Mouse (Mus musculus) stomach, adult 2 months (tissue): ENCODE measurements around the gene Ech1. TPM values are rescaled to one million over a fixed set of nuclear protein-coding genes. Genes with fewer than 3 reads are reported as not detected.

Source experiments
- polyA plus RNA-seq: library from polyadenylated mRNA; depleted of rRNA; stranded (reverse); fragments of >200 nt; gene quantifications from 2 replicates; pipeline ENCODE4 v1.2.3, GENCODE M21; 2012; rRNA removed

Ech1 gene
- 174 and 196 TPM in 2 replicates for polyA plus RNA-seq

GRCm38 (mm10) chr7:28824941-28825685, at the start of gene Ech1:
Gene Ech1, plus strand, starts transcription at chr7:28825217.

GRCm38 (mm10) chr7:28788307-28789195, 36.5 kb upstream of the Ech1 start, which contains the start of gene Rinl:
Gene Rinl, plus strand, starts transcription at chr7:28788969.

GRCm38 (mm10) chr7:28808221-28808941, 16.6 kb upstream of the Ech1 start, which contains the start of gene Hnrnpl:
Gene Hnrnpl, plus strand, starts transcription at chr7:28808541.

GRCm38 (mm10) chr7:28833723-28834347, 8.8 kb downstream of the Ech1 start, which contains the start of gene Lgals4:
Gene Lgals4, plus strand, starts transcription at chr7:28833854.

GRCm38 (mm10) chr7:28863540-28863939, 38.5 kb downstream of the Ech1 start, which contains the start of gene Lgals7:
Gene Lgals7, plus strand, starts transcription at chr7:28863853.

GRCm38 (mm10) chr7:28881199-28881598, 56.2 kb downstream of the Ech1 start, which contains the start of gene Capn12:
Gene Capn12, plus strand, starts transcription at chr7:28881422.

Other genes starting within 250 kb of the Ech1 start
- 45.2 and 47.7 TPM in 2 replicates for gene Samd4b, start 227.1 kb upstream of the Ech1 start, polyA plus RNA-seq
- gene Pak4, start 227.0 kb upstream of the Ech1 start, polyA plus RNA-seq, result 50.1 and 60.8 TPM in 2 replicates
- gene Acp7, start 193.9 kb upstream of the Ech1 start, polyA plus RNA-seq, result 10.0 and 30.7 TPM in 2 replicates
- gene Fbxo27, start 132.4 kb upstream of the Ech1 start, polyA plus RNA-seq, result 3.5 and 6.7 TPM in 2 replicates
- gene Fbxo17, start 108.4 kb upstream of the Ech1 start, polyA plus RNA-seq, result 1.9 and 3.6 TPM in 2 replicates
- 59.5 and 86.8 TPM in 2 replicates for gene Mrps12, start 83.4 kb upstream of the Ech1 start, polyA plus RNA-seq
- 16.3 and 17.0 TPM in 2 replicates for gene Sars2, start 83.2 kb upstream of the Ech1 start, polyA plus RNA-seq
- gene Ccer2, start 69.0 kb upstream of the Ech1 start, polyA plus RNA-seq, result not detected in 2 replicates
- 27.3 and 27.5 TPM in 2 replicates for gene Sirt2, start 58.5 kb upstream of the Ech1 start, polyA plus RNA-seq
- gene Nfkbib, start 57.7 kb upstream of the Ech1 start, polyA plus RNA-seq, result 37.7 and 47.8 TPM in 2 replicates
- gene Rinl, start 36.2 kb upstream of the Ech1 start, polyA plus RNA-seq, result 1.2 and 2.8 TPM in 2 replicates
- gene Hnrnpl, start 16.7 kb upstream of the Ech1 start, polyA plus RNA-seq, result 55.2 and 66.9 TPM in 2 replicates
- 260 and 273 TPM in 2 replicates for gene Lgals4, start 8.6 kb downstream of the Ech1 start, polyA plus RNA-seq
- 1,372 and 1,393 TPM in 2 replicates for gene Lgals7, start 38.6 kb downstream of the Ech1 start, polyA plus RNA-seq
- gene Capn12, start 56.2 kb downstream of the Ech1 start, polyA plus RNA-seq, result 1.5 and 3.3 TPM in 2 replicates
- 295 and 310 TPM in 2 replicates for gene Actn4, start 137.1 kb downstream of the Ech1 start, polyA plus RNA-seq
- gene Eif3k, start 156.6 kb downstream of the Ech1 start, polyA plus RNA-seq, result 86.0 and 100 TPM in 2 replicates
- gene Map4k1, start 156.8 kb downstream of the Ech1 start, polyA plus RNA-seq, result 1.3 and 2.2 TPM in 2 replicates